Mouse (Mus musculus): ENCODE measurements at regions not wholly inside any gene's neighbourhood (a gene's known extent, or its start where the extent isn't known, plus 50 kb on each side); places are given as distances from the start of the nearest gene placed in this dataset.
A peak's percentile ranks its signal among the peaks of the same experiment; 100 is the strongest.

- no peaks in the 10 kb centered on the region for H3K9me3 ChIP-seq (ENCODE audit: low read length)
- no peak overlapping the region for H3K4me2 ChIP-seq (ENCODE audit: low read depth, low read length, poor library complexity, severe bottlenecking)
- DNase-seq (ENCODE audit: low spot score) (no peak), ATAC-seq (ENCODE audit: low FRiP score) (no peak)
- no peak for TF ChIP-seq CTCF (IDR thresholded peaks at IDR 0.05)
- H3K4me3 ChIP-seq (ENCODE audit: low read depth, low read length) = no peak overlapping the region
- no peak overlapping the region for H3K27ac ChIP-seq (ENCODE audit: low read depth, low read length)
- no peaks in the 10 kb centered on the region for H3K36me3 ChIP-seq (ENCODE audit: insufficient read depth, low read length)
- WGBS = 55% methylated on average over 1 of the region's 1 CpGs
- H3K4me1 ChIP-seq (ENCODE audit: insufficient read depth, low read length) = no peaks in the 10 kb centered on the region
- no peak overlapping the region for H3K9ac ChIP-seq (replicated peaks; ENCODE audit: low read length, poor library complexity, severe bottlenecking)
- no peaks in the 10 kb centered on the region for H3K27me3 ChIP-seq (ENCODE audit: insufficient read depth, low read length)
Measured at GRCm38 (mm10) chr16:62129234-62129633, 657.4 kb downstream of the Nsun3 start.

- 77% methylated on average over 2 of the region's 2 CpGs for WGBS
Measured at GRCm38 (mm10) chr16:62128147-62128546, 658.5 kb downstream of the Nsun3 start.

GRCm38 (mm10) chr16:62125779-62126178 lies 660.8 kb downstream of the Nsun3 start:
- Histone ChIP-seq H3K4me1 (ENCODE audit: insufficient read depth, low read length) (no peaks in the 10 kb centered on the region), H3K9me3 (ENCODE audit: low read length) (no peaks in the 10 kb centered on the region), H3K4me3 (ENCODE audit: low read depth, low read length) (no peak overlapping the region), H3K27ac (ENCODE audit: low read depth, low read length) (no peak overlapping the region), H3K9ac (replicated peaks; ENCODE audit: low read length, poor library complexity, severe bottlenecking) (no peak overlapping the region), H3K4me2 (ENCODE audit: low read depth, low read length, poor library complexity, severe bottlenecking) (no peak overlapping the region), H3K27me3 (ENCODE audit: insufficient read depth, low read length) (no peaks in the 10 kb centered on the region), H3K36me3 (ENCODE audit: insufficient read depth, low read length) (no peaks in the 10 kb centered on the region)
- no peak for TF ChIP-seq CTCF (IDR thresholded peaks at IDR 0.05)
- no peak for ATAC-seq (ENCODE audit: low FRiP score)
- peak; percentile 59 for DNase-seq (ENCODE audit: low spot score)
- WGBS = 67% methylated on average over 1 of the region's 1 CpGs

More at GRCm38 (mm10) chr16:62128147-62128546, 658.5 kb downstream of the Nsun3 start:
- TF ChIP-seq CTCF (IDR thresholded peaks at IDR 0.05) = no peak
- no peak for DNase-seq (ENCODE audit: low spot score)
- ATAC-seq (ENCODE audit: low FRiP score) = no peak
- Histone ChIP-seq H3K9me3 (ENCODE audit: low read length) (no peaks in the 10 kb centered on the region), H3K27me3 (ENCODE audit: insufficient read depth, low read length) (no peaks in the 10 kb centered on the region), H3K4me1 (ENCODE audit: insufficient read depth, low read length) (no peaks in the 10 kb centered on the region), H3K4me2 (ENCODE audit: low read depth, low read length, poor library complexity, severe bottlenecking) (no peak overlapping the region), H3K27ac (ENCODE audit: low read depth, low read length) (no peak overlapping the region), H3K9ac (replicated peaks; ENCODE audit: low read length, poor library complexity, severe bottlenecking) (no peak overlapping the region), H3K4me3 (ENCODE audit: low read depth, low read length) (no peak overlapping the region), H3K36me3 (ENCODE audit: insufficient read depth, low read length) (no peaks in the 10 kb centered on the region)

Data from midbrain, postnatal 0 days (tissue).